Mouse (Mus musculus) midbrain, embryonic 14.5 days (tissue): ENCODE data around the gene Cnbd2. TPM values are rescaled to one million over a fixed set of nuclear protein-coding genes. Genes with fewer than 3 reads are reported as not detected.

Source experiments
- ATAC-seq: fragments of 200-750 bp; cut with Nextera tagmentation; 2 replicates; pipeline ENCODE4 v1.8.0; 2017; ENCODE audit warnings: moderate number of reproducible peaks, moderate library complexity; ENCODE audit not compliant: low FRiP score, low TSS enrichment
- DNase-seq: peaks from one replicate; pipeline ENCODE4 v3.0.0-alpha.2; 2015
- H3K27ac ChIP-seq: fragments of 300-500 bp; sonication (generic); replicated peaks from 2 replicates; pipeline ENCODE4 v1.5.1; 2014; ENCODE audit warnings: mild to moderate bottlenecking, low read depth, low read length, moderate library complexity
- H3K27me3 ChIP-seq: fragments of 300-500 bp; sonication (generic); 2 replicates; pipeline ENCODE4 v1.6.1; 2014; ENCODE audit warnings: low read length, control low read depth, mixed read lengths; ENCODE audit not compliant: control insufficient read depth, insufficient read depth
- H3K36me3 ChIP-seq: fragments of 300-500 bp; sonication (generic); 2 replicates; pipeline ENCODE4 v1.6.1; 2014; ENCODE audit warnings: low read length, control low read depth; ENCODE audit not compliant: control insufficient read depth, insufficient read depth
- H3K4me1 ChIP-seq: fragments of 300-500 bp; sonication (generic); 2 replicates; pipeline ENCODE4 v1.6.1; 2014; ENCODE audit warnings: mild to moderate bottlenecking, antibody characterized with exemption, low read length, control low read depth; ENCODE audit not compliant: control insufficient read depth, insufficient read depth
- H3K4me2 ChIP-seq: fragments of 300-500 bp; sonication (generic); 2 replicates; pipeline ENCODE4 v1.6.1; 2014; ENCODE audit warnings: mild to moderate bottlenecking, low read length, moderate library complexity
- H3K4me3 ChIP-seq: fragments of 300-500 bp; sonication (generic); replicated peaks from 2 replicates; pipeline ENCODE4 v1.5.1; 2014; ENCODE audit warnings: low read depth, low read length
- H3K9ac ChIP-seq: fragments of 300-500 bp; sonication (generic); replicated peaks from 2 replicates; pipeline ENCODE4 v1.6.1; 2014; ENCODE audit warnings: mild to moderate bottlenecking, low read length, moderate library complexity
- H3K9me3 ChIP-seq: fragments of 300-500 bp; sonication (generic); 2 replicates; pipeline ENCODE4 v1.6.1; 2016; ENCODE audit warnings: low read length, control low read depth, mixed read lengths; ENCODE audit not compliant: control insufficient read depth
- WGBS: fragments of 180-500 bp; shearing (Covaris S2); extraction: QIAGEN DNeasy Blood & Tissue Kit; methylation state at CpG from one replicate; pipeline ENCODE4 v1.1.7; 2014; 5-methylcytosine and 5-hydroxymethylcytosine counted together
- polyA plus RNA-seq: library from polyadenylated mRNA; unstranded; fragments of >200 nt; fragmentation: Nextera tagmentation; extraction: Ambion mirVana; gene quantifications from 2 replicates; pipeline ENCODE4 v1.2.1, GENCODE M21; 2014

Gene Cnbd2
- 6.9 and 7.9 TPM in 2 replicates for polyA plus RNA-seq

GRCm38 (mm10) chr2:156312297-156312897 lies at the start of gene Cnbd2, which contains the start of gene Scand1:
Cnbd2 (plus strand) TSS chr2:156312299.
Scand1 (minus strand) TSS chr2:156312704.
- under 1% methylated on average over 48 of the region's 49 CpGs for WGBS
- H3K4me2 ChIP-seq: peak within 1 kb of the TSS; percentile 80
- H3K9ac ChIP-seq: peak within 1 kb of the TSS; percentile 95
- peak within 1 kb of the TSS; percentile 93 for H3K4me3 ChIP-seq
- no peaks in the 10 kb centered on the region for H3K27me3 ChIP-seq
- peak within 1 kb of the TSS; percentile 97 for H3K27ac ChIP-seq
- H3K4me1 ChIP-seq: peaks cover 10% of the 10 kb centered on the region
- DNase-seq: peak; percentile 90
- H3K9me3 ChIP-seq: no peaks in the 10 kb centered on the region
- peaks cover 17% of the 10 kb centered on the region; the same call in 1 of the 2 replicates for H3K36me3 ChIP-seq
- ATAC-seq: peak; percentile 92

- Histone ChIP-seq H3K4me1 (no peaks in the 10 kb centered on the region), H3K27ac (no peak overlapping the region), H3K9me3 (no peaks in the 10 kb centered on the region), H3K9ac (no peak overlapping the region), H3K27me3 (no peaks in the 10 kb centered on the region), H3K4me2 (no peak overlapping the region), H3K36me3 (peaks cover 52% of the 10 kb centered on the region), H3K4me3 (no peak overlapping the region)
- no peak for ATAC-seq
- DNase-seq: no peak
- WGBS: 86% methylated on average over 4 of the region's 4 CpGs
Measured at GRCm38 (mm10) chr2:156263204-156263893, 48.8 kb upstream of the Cnbd2 start.

GRCm38 (mm10) chr2:156267636-156268035 lies 44.5 kb upstream of the Cnbd2 start:
- no peak overlapping the region for H3K4me3 ChIP-seq
- no peaks in the 10 kb centered on the region for H3K27me3 ChIP-seq
- no peaks in the 10 kb centered on the region for H3K9me3 ChIP-seq
- H3K4me1 ChIP-seq: no peaks in the 10 kb centered on the region
- H3K27ac ChIP-seq: no peak overlapping the region
- ATAC-seq: no peak
- no peak overlapping the region for H3K9ac ChIP-seq
- H3K36me3 ChIP-seq: peaks cover 28% of the 10 kb centered on the region
- no peak for DNase-seq
- H3K4me2 ChIP-seq: no peak overlapping the region
- WGBS: 96% methylated on average over 9 of the region's 9 CpGs

- Histone ChIP-seq H3K9ac (no peak overlapping the region), H3K4me3 (no peak overlapping the region), H3K4me2 (no peak overlapping the region), H3K27ac (no peak overlapping the region), H3K27me3 (no peaks in the 10 kb centered on the region), H3K9me3 (no peaks in the 10 kb centered on the region), H3K36me3 (peaks cover 26% of the 10 kb centered on the region), H3K4me1 (no peaks in the 10 kb centered on the region)
- no peak for ATAC-seq
- DNase-seq: no peak
- WGBS: 95% methylated on average over 6 of the region's 6 CpGs
Measured at GRCm38 (mm10) chr2:156272553-156272952, 39.5 kb upstream of the Cnbd2 start.

GRCm38 (mm10) chr2:156278226-156279017 lies 33.7 kb upstream of the Cnbd2 start:
- ATAC-seq: no peak
- Histone ChIP-seq H3K27me3 (no peaks in the 10 kb centered on the region), H3K4me1 (no peaks in the 10 kb centered on the region), H3K4me2 (no peak overlapping the region), H3K36me3 (peaks cover 18% of the 10 kb centered on the region), H3K4me3 (no peak overlapping the region), H3K9ac (no peak overlapping the region), H3K27ac (no peak overlapping the region), H3K9me3 (no peaks in the 10 kb centered on the region)
- peak; percentile 92 for DNase-seq
- 73% methylated on average over 4 of the region's 4 CpGs for WGBS

GRCm38 (mm10) chr2:156281227-156281626 lies 30.9 kb upstream of the Cnbd2 start:
- Histone ChIP-seq H3K4me2 (no peak overlapping the region), H3K4me1 (no peaks in the 10 kb centered on the region), H3K9me3 (no peaks in the 10 kb centered on the region), H3K9ac (no peak overlapping the region), H3K27ac (no peak overlapping the region), H3K27me3 (no peaks in the 10 kb centered on the region), H3K36me3 (peaks cover 10% of the 10 kb centered on the region; the same call in 1 of the 2 replicates), H3K4me3 (no peak overlapping the region)
- DNase-seq: no peak
- WGBS: 87% methylated on average over 4 of the region's 4 CpGs
- no peak for ATAC-seq

GRCm38 (mm10) chr2:156285161-156285560 lies 26.9 kb upstream of the Cnbd2 start:
- Histone ChIP-seq H3K36me3 (peaks cover 35% of the 10 kb centered on the region), H3K4me3 (no peak overlapping the region), H3K4me1 (no peaks in the 10 kb centered on the region), H3K27me3 (no peaks in the 10 kb centered on the region), H3K9me3 (no peaks in the 10 kb centered on the region), H3K9ac (no peak overlapping the region), H3K4me2 (no peak overlapping the region), H3K27ac (no peak overlapping the region)
- ATAC-seq (no peak), DNase-seq (peak; percentile 3)
- 64% methylated on average over 2 of the region's 2 CpGs for WGBS

GRCm38 (mm10) chr2:156286733-156287132 lies 25.4 kb upstream of the Cnbd2 start:
- WGBS: 95% methylated on average over 4 of the region's 4 CpGs

More at GRCm38 (mm10) chr2:156286733-156287132, 25.4 kb upstream of the Cnbd2 start:
- Histone ChIP-seq H3K4me3 (no peak overlapping the region), H3K9ac (no peak overlapping the region), H3K27me3 (no peaks in the 10 kb centered on the region), H3K4me1 (no peaks in the 10 kb centered on the region), H3K4me2 (no peak overlapping the region), H3K27ac (no peak overlapping the region), H3K9me3 (no peaks in the 10 kb centered on the region), H3K36me3 (peaks cover 39% of the 10 kb centered on the region)
- DNase-seq (no peak), ATAC-seq (no peak)
